Comparison of ENCODE assay signal across 16 mouse cellular contexts in the genomic region with DNA sequence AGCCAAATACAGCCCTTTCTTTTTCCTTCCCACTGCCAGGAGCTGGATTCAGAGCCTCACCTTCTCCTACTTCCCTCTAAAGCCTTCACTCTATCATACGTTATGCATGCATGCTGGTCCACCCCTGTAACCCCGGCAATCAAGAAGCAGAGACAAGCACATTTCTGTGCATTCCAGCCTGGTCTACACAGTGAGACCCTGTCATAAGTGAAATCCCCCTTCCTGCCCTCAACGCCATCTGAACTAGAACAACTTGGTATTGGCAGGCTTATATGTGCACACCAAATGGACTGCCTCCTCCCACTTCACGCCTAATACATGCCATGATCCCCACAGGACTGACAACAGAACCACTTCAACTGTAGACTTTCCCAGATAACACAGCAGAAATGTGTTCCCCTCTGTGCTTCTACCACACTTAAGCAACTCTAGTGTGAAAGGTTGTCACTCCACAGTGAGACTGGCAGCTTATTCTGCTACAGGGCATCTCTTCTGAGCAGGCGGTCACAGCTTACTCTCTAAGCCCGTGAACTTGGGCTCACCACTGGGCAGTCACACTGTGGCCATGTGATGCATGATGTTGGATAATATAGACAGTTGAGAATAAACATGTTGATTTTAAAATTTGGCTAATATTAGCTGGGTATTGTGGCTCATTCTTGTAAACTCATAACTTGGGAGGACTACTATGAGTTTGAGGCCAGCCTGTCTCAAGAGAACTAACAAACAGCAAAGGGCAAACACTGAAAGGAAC.
DNase-seq lines count a peak whose midpoint lies in the region; ATAC-seq lines count a peak whose summit lies in the region.
"Had no signal": no experiment of that assay in that cellular context is flagged by ENCODE, and none has a peak within 500 bp of the region (broad histone marks: within the 10 kb centered on the region; RNA-seq: fewer than 3 reads in every experiment).

No protein-coding gene starts in this region.

- H3K9me3 ChIP-seq in heart, embryonic 15.5 days (replicated peaks) = no peaks in the 10 kb centered on the region
- H3K9me3 ChIP-seq: embryonic facial prominence, embryonic 12.5 days; neural tube, embryonic 13.5 days had no signal

- ATAC-seq in heart, embryonic 15.5 days (replicated peaks; ENCODE audit: insufficient number of reproducible peaks, insufficient read depth, low FRiP score, low read depth) = no peak
- ATAC-seq: hindbrain, postnatal 0 days had no signal

- no peak overlapping the region for H3K4me3 ChIP-seq in heart, embryonic 15.5 days
- H3K4me3 ChIP-seq: embryonic facial prominence, embryonic 12.5 days; neural tube, embryonic 13.5 days had no signal

- intact Hi-C loops in heart, postnatal 14 days (cut with DNase I) = no loop called here
- intact Hi-C loops in left cerebral cortex, postnatal 10 days (cut with DNase I) = no loop called here

- H3K4me1 ChIP-seq in heart, embryonic 15.5 days (replicated peaks) = peaks cover 34% of the 10 kb centered on the region

- peaks cover 27% of the 10 kb centered on the region for H3K36me3 ChIP-seq in heart, embryonic 15.5 days

- WGBS in heart, embryonic 15.5 days = 80% methylated on average over 6 of the region's 6 CpGs

- H3K9ac ChIP-seq in heart, embryonic 15.5 days = no peak overlapping the region
- H3K9ac ChIP-seq: embryonic facial prominence, embryonic 12.5 days; lung, embryonic 14.5 days; neural tube, embryonic 13.5 days had no signal

- H3K27ac ChIP-seq in heart, embryonic 15.5 days = peak overlapping the region; percentile 59
- H3K27ac ChIP-seq: embryonic facial prominence, embryonic 12.5 days; hindbrain, postnatal 0 days; neural tube, embryonic 13.5 days had no signal

- H3K4me2 ChIP-seq in heart, embryonic 15.5 days = no peak overlapping the region
- H3K4me2 ChIP-seq: embryonic facial prominence, embryonic 12.5 days; lung, embryonic 14.5 days; neural tube, embryonic 13.5 days had no signal

- no peaks in the 10 kb centered on the region for H3K27me3 ChIP-seq in heart, embryonic 15.5 days
- H3K27me3 ChIP-seq: embryonic facial prominence, embryonic 12.5 days; neural tube, embryonic 13.5 days had no signal

- peak; percentile 0 for DNase-seq in adrenal gland, adult 2 months
- DNase-seq in adrenal gland, postnatal 10 days = no peak
- no peak for DNase-seq in heart, postnatal 14 days
- DNase-seq in left cerebral cortex, adult 8-10 months (ENCODE audit: low spot score in 2 of 2) = peak; percentile 0 to 3
- DNase-seq in left cerebral cortex, postnatal 10 days (ENCODE audit: extremely low spot score in 1 of 2, low spot score in 2 of 2) = no peak
- DNase-seq in urinary bladder, postnatal 4 days (ENCODE audit: low spot score in 2 of 2) = peak; percentile 10 to 43
- no peak for DNase-seq in urinary bladder, postnatal 10 days (ENCODE audit: low spot score)
- DNase-seq: kidney, postnatal 14 days; layer of hippocampus, postnatal 36 days; liver; lung, embryonic 14.5 days; thymus, adult 2 months had no signal

Comparison
In these comparisons a context has a peak if more than half of its experiments do, and no peak if none do; other contexts are left out.
1. DNase-seq: peak in adrenal gland, adult 2 months (single experiment), left cerebral cortex, adult 8-10 months (2 of 2) and urinary bladder, postnatal 4 days (2 of 2); none in adrenal gland, postnatal 10 days (single experiment), heart, postnatal 14 days (0 of 2), left cerebral cortex, postnatal 10 days (0 of 2) and urinary bladder, postnatal 10 days (single experiment).